Mouse (Mus musculus) embryonic fibroblast, embryonic 13.5 days (primary cell): Measurements from ENCODE around the gene Ctnnbl1.

Experiments
- CTCF ChIP-seq: IDR thresholded peaks from 2 replicates; pipeline ENCODE4 v1.5.1; 2011; ENCODE audit warnings: mild to moderate bottlenecking, control low read depth, low read length, moderate library complexity, borderline replicate concordance; ENCODE audit not compliant: insufficient read depth
- POLR2A ChIP-seq: IDR thresholded peaks from 2 replicates; pipeline ENCODE4 v1.6.1; 2011; ENCODE audit warnings: low read depth, mild to moderate bottlenecking, control low read depth, low read length, moderate library complexity

DNA sequence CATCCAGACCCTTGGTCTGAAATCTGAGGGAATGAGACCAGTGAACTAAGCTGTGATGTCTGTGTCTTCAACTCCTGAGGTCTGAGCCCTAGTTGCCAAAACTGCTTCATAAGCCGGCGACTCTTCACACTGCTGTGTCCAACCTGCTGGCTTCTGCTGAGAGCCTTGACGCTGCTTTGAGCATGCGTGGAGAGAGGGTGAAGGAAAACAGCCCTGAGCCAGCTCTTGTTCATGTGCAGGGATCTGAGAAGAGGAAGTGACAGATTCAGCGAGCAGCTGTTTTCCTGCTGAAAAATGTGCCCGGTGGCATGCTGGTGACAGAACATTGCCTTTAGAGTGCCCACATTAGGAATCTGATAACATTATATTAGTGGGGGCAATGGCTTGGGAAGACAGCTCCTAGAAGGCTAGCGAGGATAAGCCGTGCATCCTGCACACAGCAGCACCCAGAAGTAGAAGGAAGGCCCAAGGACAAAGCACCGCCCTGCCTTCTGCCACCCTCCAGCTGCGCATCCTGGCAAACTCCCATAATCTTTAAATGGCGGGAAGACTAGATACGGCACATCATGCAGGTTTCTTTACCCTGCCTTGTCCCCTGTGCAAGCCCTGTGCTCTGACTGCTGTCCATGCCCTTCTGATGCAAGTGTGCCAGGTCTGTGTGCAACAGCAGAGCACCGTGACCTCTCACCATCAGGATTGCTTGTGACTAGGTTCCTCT lies 101.2 kb downstream of the Ctnnbl1 start:
- no peak for TF ChIP-seq CTCF
- no peak for TF ChIP-seq POLR2A
